Mouse (Mus musculus) embryo, embryonic 11.5 days (tissue): Measurements from ENCODE around the gene Cpa2.

Source experiments
- DNase-seq: peaks from one replicate; pipeline ENCODE4 v3.0.0-alpha.2; 2012; ENCODE audit warnings: low read depth, low spot score

Cpa2 gene

GRCm38 (mm10) chr6:30541009-30541799 lies at the start of gene Cpa2:
Gene Cpa2 (plus strand): TSS chr6:30541582.
- no peak for DNase-seq

GRCm38 (mm10) chr6:30499049-30499448 lies 42.3 kb upstream of the Cpa2 start:
- DNase-seq, result no peak

GRCm38 (mm10) chr6:30508824-30509223 lies 32.6 kb upstream of the Cpa2 start:
- DNase-seq, result no peak

- peak; percentile 99 for DNase-seq
These were observed 31.8 kb upstream of the Cpa2 start, which contains the start of the genes Tmem209 and Ssmem1 for GRCm38 (mm10) chr6:30509265-30510239. Gene Tmem209 (minus strand): TSS chr6:30509783. Gene Ssmem1 (plus strand): TSS chr6:30509849.

- DNase-seq, result no peak
These were observed 31.1 kb upstream of the Cpa2 start for GRCm38 (mm10) chr6:30510291-30510690.

- no peak for DNase-seq
These were observed 27.1 kb upstream of the Cpa2 start for GRCm38 (mm10) chr6:30514242-30514641.

- DNase-seq, result no peak
These were observed 21.0 kb upstream of the Cpa2 start for GRCm38 (mm10) chr6:30520400-30520799.

- DNase-seq, result no peak
These were observed 15.7 kb upstream of the Cpa2 start for GRCm38 (mm10) chr6:30525456-30526332.

- DNase-seq, result no peak
These were observed 14.5 kb upstream of the Cpa2 start for GRCm38 (mm10) chr6:30526586-30527515.

GRCm38 (mm10) chr6:30528800-30529199 lies 12.6 kb upstream of the Cpa2 start:
- DNase-seq, result no peak

- DNase-seq, result no peak
These were observed 6.0 kb upstream of the Cpa2 start for GRCm38 (mm10) chr6:30535340-30535739.

- no peak for DNase-seq
These were observed 3.1 kb upstream of the Cpa2 start for GRCm38 (mm10) chr6:30538240-30538639.

GRCm38 (mm10) chr6:30538800-30539199 lies 2.6 kb upstream of the Cpa2 start:
- no peak for DNase-seq

- no peak for DNase-seq
These were observed 895 bp downstream of the Cpa2 start for GRCm38 (mm10) chr6:30542277-30542676.

GRCm38 (mm10) chr6:30543077-30543476 lies 1.7 kb downstream of the Cpa2 start:
- no peak for DNase-seq

GRCm38 (mm10) chr6:30543851-30544250 lies 2.5 kb downstream of the Cpa2 start:
- no peak for DNase-seq

- no peak for DNase-seq
These were observed 4.3 kb downstream of the Cpa2 start for GRCm38 (mm10) chr6:30545689-30546088.

- no peak for DNase-seq
These were observed 5.3 kb downstream of the Cpa2 start for GRCm38 (mm10) chr6:30546571-30547273.

- peak; percentile 65 for DNase-seq
These were observed 5.9 kb downstream of the Cpa2 start for GRCm38 (mm10) chr6:30547274-30547645.
